Mouse (Mus musculus): Measurements from ENCODE around the gene Ces1g.

The Ces1g gene

DNA sequence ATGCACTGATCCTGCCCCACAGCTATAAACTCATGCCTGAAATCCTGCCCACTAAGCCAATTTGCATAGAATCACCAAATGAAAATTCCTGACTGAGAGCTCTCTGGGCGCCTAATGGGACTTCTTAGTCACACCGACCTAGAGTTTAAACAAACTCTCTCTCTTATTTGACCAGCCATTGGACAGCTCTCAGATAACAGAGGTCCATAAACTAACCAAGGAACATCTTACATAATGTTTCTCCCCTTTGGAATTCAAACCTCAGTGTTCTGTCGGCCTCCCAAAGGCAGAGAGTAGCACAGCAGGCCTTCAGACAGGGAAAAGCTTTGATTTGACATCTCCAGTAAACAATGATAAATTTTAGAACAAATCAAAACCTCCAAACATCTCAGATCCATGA lies at the start of gene Ces1g:
Ces1g (minus strand) TSS at position 102 of the 400 bp plus-strand sequence.
- DNase-seq (ENCODE audit: extremely low read depth, low read depth): no peak

DNA sequence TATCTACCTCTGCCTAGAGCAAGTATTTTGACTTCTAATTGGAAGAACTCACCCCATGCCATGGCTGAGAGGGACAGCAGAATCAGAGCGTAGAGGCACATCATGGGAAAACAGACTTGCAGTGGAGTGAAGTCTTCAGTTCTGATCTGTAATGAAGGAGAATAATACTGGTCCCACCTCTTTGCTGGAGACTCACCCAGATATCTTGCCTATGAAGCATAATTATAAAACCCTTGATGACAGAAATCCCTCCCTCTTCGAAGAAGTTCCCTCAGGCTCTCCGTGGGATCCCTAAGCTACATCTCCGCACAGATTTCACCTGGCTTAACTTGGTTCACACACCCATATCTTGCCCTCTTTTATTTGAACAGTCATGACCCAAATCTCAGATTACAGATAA lies 42.5 kb upstream of the Ces1g start, which contains the start of gene Ces1h:
Ces1h (minus strand) TSS at position 101 of the 400 bp plus-strand sequence.
- no peak for DNase-seq (ENCODE audit: extremely low read depth, low read depth)

DNA sequence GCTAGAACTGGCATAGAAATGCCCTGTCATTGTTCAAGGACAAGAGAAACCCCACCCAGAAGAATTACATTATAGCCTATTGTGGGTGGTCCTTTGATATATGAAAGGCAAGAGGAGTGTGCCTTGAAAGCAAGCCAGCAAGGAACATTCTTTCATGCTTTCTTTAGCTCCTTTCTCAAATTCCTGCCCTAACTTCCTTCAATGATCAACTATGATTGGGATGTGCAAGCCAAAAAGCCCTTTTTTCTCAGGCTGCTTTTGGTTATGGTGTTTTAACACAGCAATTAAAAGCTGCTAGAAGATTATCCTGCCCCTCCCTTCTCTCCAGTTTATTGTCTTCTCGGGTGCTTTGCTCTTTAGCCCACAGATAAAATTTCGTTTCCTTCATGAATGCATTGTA lies 32.4 kb upstream of the Ces1g start:
- DNase-seq (ENCODE audit: extremely low read depth, low read depth): no peak

DNA sequence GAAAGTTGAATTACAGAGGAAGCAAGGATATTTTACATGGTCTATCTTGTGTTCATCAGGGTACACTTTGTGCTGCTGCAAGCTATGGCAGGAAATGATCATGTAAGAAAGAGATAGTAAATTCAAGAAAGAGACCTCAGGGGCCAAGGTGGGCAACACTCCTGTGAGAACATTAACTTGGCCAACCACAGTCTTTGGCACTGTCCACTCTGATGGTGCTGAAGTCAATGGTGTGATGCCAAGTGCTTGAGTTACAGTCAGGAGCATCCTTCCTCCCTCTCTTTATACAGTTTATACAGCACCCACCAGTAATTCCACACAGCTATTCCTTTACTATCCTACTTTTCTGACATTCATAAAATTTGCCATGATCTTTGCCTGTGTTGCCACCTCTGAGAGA lies 23.0 kb upstream of the Ces1g start:
- DNase-seq (ENCODE audit: extremely low read depth, low read depth): no peak

DNA sequence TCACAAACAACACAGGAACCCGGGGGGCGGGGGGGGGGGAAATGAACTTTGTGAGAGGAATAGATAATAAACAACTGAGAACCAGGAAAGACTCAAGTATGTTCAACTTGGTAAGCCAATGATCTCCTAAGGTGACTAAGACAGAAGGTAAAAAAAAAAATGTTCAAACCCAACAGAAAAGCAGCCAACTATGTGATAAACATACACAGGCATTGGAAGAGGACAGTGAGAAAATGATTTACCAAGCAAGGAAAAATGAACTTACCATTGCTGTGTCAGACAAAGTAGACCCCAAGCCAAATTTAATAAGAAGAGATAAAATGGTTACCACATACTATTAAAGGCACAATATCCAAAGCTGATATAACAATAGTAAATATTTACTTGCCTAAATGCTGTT lies 2.4 kb upstream of the Ces1g start:
- DNase-seq (ENCODE audit: extremely low read depth, low read depth): no peak

DNA sequence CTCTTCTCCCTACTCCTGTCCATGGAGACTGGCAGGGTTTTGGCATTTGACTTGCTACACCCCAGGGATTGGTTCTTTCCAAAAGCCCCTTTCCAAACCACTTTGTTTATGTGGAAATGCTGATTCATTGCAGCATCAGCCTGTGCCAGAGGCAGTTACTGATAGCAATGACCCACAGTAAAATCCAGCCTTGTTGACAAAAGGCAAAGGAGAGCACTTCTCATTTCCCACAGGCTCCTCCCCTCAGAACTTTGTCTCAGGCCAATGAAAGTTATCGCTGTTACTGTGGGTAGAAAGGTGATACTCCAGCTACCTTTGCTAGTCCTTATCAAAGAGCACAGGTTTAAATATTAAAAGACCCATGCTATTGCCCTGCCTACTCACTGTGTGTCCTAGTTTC lies 4.4 kb downstream of the Ces1g start:
- DNase-seq (ENCODE audit: extremely low read depth, low read depth): no peak

DNA sequence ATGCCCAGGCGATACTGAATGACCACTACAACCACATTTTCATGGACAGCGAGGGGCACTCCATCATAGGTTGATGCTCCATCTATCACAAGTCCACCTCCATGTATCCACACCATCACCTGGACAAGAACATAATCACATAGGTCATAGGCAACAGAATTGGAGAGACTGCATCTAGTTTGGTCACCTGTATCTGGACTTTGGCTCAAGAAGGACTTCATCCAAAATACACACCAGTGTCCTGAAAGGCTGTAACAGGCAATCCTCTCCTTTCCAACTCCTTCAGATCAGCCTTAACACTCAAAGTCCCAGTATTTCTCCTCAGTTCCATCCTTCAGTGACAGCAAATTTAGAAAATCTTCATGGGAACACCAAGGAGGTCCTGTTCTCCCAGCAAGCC lies 6.0 kb downstream of the Ces1g start:
- no peak for DNase-seq (ENCODE audit: extremely low read depth, low read depth)

DNA sequence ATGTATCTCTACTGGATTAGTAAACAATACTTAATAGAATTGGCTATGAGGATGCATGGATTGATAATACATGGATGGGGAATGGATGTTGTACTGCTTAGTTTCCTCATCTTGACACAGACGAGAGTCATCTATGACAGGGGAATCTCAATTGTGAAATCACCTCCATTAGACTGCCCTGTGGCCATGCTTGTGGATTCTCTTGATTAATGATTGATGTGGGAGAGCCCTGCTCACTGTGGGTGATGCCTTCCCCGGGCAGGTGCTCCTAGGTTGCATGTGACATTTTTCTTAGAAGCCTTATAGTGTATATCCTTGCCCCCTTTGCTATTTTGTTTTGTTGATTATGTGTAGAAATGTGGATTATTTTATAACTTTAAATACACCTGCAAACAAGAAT lies 12.0 kb downstream of the Ces1g start:
- no peak for DNase-seq (ENCODE audit: extremely low read depth, low read depth)

DNA sequence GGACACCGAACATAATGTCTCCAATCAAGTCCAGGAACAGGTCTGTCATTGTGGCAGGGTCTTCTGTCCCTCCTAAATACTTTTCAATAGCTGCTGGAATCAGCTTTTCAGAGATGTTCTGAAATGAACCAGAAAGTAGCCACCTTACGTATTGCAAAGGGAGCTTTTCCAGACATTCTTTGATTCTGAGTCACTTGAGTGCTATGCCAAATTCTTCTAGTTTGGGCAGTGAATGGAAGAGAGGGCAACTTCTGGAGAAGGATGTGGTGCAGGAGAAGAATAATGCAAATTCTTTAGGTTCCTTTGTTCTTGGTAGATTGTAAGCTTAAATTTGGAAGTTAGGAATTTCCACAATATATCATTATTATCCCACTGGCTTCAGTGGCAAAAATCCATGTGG lies 20.1 kb downstream of the Ces1g start:
- DNase-seq (ENCODE audit: extremely low read depth, low read depth): no peak

DNA sequence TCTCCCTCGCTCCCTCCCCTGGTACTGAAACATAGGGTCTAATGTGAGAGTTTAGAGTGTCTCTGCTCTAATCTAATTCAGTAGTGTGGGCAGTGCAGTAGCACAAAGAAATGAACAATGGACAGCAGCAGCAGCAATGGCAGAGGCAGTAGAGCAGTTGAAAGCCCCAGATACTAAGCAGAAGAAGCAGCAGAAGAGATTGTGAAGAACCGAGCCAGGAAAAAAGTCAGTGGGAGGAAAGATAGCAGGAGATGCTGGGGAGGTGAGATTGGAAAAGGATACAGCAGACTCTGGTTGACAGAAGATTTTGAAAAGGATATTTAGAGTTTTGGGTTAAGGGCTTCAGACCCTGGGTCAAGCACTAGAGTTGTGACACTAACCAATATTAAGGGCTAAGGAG lies 21.6 kb downstream of the Ces1g start:
- DNase-seq (ENCODE audit: extremely low read depth, low read depth): no peak

DNA sequence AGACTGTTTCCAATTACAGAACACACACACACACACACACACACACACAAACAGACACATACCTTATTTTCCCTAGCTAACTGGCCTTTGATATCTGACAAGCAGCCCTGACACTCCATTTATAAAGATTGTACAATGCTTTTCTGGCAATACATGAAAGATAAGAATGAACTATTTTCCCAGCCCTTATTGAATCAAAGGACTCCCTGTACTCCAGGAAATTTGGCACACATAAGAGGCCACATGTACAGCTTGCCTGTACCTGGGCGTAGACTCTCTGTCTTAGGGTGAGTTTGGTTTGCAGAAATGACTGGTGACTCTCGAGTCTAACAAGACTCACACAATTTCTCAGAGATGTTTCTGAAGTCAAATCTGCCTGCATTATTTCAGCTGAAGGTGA lies 53.2 kb downstream of the Ces1g start:
- DNase-seq (ENCODE audit: extremely low read depth, low read depth): no peak

DNA sequence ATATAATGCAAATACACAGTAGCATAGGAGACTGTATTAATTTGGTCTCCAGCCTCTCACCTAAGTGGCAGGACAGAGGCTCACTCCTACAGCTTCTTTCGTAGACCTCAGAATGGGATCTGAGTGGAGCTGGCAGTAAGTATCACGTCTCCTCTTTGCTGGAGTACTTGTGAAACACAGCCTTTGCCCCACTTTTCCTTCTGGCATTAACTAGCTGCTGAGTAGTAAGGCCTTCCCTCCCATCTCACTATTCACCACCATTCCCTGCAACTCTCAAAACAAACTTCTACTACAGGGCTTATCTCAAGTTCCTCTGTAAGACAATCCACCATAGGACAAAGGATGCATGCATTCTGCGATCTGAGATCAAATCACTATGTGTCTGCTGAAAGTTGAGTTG lies 54.8 kb downstream of the Ces1g start:
- DNase-seq (ENCODE audit: extremely low read depth, low read depth): no peak

DNA sequence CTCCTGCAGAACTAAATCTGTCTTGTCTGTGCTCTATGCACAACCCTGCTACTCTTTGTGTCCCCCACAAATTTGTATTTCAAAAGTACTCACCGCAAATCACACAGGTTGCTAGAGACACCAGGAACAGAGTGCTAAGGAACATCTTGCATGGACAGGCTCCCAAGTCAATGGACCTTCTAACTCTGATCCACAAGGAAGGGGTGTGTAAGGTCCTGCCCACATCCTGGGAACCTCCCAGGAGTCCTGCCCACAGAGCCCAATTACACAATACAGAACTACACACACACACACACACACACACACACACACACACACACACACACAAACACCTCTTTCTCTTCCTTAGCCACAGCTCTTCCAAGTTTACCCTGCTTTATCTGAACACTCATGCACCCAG lies 57.6 kb downstream of the Ces1g start, which contains the start of gene Ces1f:
Ces1f (minus strand) TSS at position 192 of the 400 bp plus-strand sequence.
- no peak for DNase-seq (ENCODE audit: extremely low read depth, low read depth)

DNA sequence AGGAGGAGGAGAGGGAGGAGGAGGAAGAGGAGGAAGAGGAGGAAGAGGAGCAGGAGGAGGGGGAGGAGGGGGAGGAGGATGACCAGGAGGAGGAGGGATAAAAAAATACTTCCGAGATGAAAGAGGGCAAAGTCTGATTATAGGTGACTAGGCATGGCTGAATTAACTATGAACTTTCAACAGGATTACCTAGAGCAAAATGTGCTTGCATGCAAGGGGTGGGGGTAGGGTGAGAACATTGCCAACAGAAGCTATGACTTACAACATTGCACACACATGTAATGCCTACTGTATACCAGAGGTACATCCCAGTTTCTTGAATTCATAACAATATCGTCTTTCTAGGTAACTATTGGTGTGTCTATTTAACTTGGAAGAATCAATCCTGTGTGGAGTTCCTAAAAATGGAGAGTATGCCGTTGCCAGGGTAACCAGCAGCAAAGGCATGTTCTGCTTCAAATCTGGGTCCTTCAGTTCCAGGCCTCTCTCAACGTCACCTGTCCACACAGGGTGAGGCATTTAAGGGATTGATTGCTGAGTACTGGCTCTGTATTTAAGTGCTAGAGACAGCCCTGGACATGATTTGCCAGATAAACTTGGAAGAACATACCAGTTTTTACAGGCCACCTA lies 58.8 kb downstream of the Ces1g start:
- no peak for DNase-seq (ENCODE audit: extremely low read depth, low read depth)

DNA sequence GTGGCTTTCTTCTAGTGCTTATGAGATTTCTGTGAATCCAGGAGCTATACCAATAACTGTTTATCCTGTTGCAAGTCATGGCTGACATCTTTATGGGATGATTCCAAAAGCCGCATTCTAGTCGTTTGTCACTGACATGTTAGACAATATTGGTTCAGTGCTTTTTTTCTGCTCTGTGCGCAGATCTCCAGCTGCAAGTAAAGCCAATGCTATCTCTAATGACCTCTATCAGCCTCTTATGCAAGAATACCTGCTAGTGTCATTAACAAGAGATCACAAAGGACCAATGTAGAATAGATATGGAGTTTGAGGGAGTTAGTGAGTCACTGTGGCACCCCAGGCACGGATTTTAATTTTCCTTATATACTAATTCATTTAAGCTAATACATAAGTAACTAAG lies 62.5 kb downstream of the Ces1g start:
- no peak for DNase-seq (ENCODE audit: extremely low read depth, low read depth)

DNA sequence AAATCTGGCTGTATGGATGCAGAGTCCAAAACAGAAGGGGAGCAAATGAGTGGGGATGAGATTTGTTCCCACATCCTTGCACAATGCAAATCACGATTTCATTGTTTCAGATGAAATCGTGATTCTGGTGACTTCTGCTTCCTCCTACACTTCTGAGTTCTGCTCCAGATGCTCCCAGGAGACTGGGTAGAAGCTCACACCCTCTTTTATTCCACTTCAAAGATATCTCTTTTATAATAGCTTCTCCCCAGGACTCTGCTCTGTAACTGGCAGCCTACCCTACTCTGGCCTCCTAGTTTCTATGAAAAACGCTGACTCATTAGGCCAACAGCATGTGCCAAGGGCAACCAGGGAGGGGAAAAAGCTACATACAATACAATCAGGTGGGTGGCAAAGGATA lies 63.8 kb downstream of the Ces1g start:
- no peak for DNase-seq (ENCODE audit: extremely low read depth, low read depth)

DNA sequence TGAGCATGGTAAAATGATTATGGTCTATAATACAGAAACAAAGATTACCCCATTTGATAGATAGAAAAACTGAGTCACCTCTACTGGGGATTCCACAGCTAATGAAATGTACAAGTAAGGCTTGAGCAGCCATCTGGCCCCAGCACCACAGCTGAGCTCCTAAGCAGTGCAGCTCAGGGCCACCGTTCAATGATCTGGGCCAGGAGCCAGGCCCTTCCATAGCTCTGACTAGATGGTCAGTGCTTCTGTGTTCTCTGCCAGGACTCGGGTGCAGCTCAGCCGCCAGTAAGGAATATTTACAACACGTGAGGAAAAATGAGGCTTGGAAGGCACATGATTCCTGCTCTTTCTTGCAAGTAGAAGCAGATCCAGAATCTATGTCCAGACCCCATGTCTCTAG lies 64.4 kb downstream of the Ces1g start:
- no peak for DNase-seq (ENCODE audit: extremely low read depth, low read depth)

DNA sequence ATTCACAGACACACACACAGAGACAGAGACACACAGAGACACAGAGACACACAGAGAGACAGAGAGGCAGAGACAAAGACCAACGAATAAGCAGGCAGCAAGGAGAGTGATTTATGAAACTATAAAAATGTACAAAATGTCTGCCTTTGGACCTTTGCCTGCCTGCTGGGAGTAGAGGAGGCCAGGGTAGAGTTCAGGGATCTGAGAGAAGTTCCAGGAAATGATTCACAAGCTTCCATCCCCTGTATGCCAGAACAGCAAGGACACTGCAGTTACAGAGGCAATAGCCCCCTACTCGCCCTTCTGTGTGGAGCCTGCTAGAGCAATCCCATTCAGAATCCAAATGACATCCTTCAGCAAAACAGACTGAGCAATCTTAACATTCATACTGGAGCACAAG lies 75.7 kb downstream of the Ces1g start:
- no peak for DNase-seq (ENCODE audit: extremely low read depth, low read depth)

DNA sequence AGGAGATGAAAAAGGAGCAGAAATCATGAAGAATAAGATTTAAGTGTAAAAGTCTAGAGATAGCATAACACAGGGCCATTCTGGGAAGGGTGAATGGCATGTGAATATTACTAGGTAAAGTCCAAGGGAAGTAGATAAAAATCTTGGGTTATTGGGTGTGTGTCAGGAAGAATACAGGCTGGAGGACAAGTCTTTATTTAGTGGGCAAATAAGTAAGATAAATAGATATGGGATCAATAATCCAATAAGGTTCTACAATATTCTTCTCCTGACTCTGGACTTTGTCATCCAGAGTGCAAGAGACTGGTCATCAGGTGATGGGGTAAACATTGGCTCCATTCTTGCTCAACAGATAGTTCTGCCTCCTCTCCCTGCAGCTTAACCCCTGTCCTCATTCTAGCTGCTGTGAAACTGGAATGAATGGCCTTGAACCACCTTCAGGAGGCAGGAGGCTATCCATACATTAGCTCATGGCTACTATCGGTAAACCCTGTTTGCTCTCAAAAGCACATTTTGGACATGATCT lies 84.6 kb downstream of the Ces1g start:
- DNase-seq (ENCODE audit: extremely low read depth, low read depth): no peak
